Mouse (Mus musculus): ENCODE results near the gene Ncam2. TPM values are rescaled to one million over a fixed set of nuclear protein-coding genes. Genes with fewer than 3 reads are reported as not detected.
"Not testable (repeated sequence)": the region's sequence is repeated elsewhere in the genome, so short reads cannot be mapped to it uniquely, and the experiment has no call there.

Gene Ncam2
- polyA plus RNA-seq, 1 experiment from 2014 or later: 1.3 TPM

GRCm38 (mm10) chr16:81365901-81366300 is 165.4 kb downstream of the Ncam2 start:
- Histone ChIP-seq H3K9me3 (replicated peaks) (no peaks in the 10 kb centered on the region), H3K4me3 (no peak overlapping the region), H3K36me3 (no peaks in the 10 kb centered on the region), H3K4me1 (no peaks in the 10 kb centered on the region), H3K27me3 (ENCODE audit: low read depth, poor library complexity, severe bottlenecking) (no peaks in the 10 kb centered on the region), H3K27ac (replicated peaks) (no peak overlapping the region)
- WGBS: 66% methylated on average over 2 of the region's 2 CpGs
- DNase-seq (ENCODE audit: low spot score): no peak

- Histone ChIP-seq H3K4me1 (no peaks in the 10 kb centered on the region), H3K9me3 (replicated peaks) (no peaks in the 10 kb centered on the region), H3K27me3 (ENCODE audit: low read depth, poor library complexity, severe bottlenecking) (no peaks in the 10 kb centered on the region), H3K4me3 (no peak overlapping the region), H3K27ac (replicated peaks) (no peak overlapping the region), H3K36me3 (no peaks in the 10 kb centered on the region)
- 90% methylated on average over 8 of the region's 8 CpGs for WGBS
- no peak for DNase-seq (ENCODE audit: low spot score)
These were observed 173.7 kb downstream of the Ncam2 start for GRCm38 (mm10) chr16:81374234-81374633.

GRCm38 (mm10) chr16:81380434-81380833 is 179.9 kb downstream of the Ncam2 start:
- H3K36me3 ChIP-seq: no peaks in the 10 kb centered on the region
- no peak overlapping the region for H3K27ac ChIP-seq (replicated peaks)
- DNase-seq (ENCODE audit: low spot score): no peak
- WGBS: 89% methylated on average over 4 of the region's 4 CpGs
- no peaks in the 10 kb centered on the region for H3K27me3 ChIP-seq (ENCODE audit: low read depth, poor library complexity, severe bottlenecking)
- H3K4me3 ChIP-seq: no peak overlapping the region
- H3K9me3 ChIP-seq (replicated peaks): no peaks in the 10 kb centered on the region
- no peaks in the 10 kb centered on the region for H3K4me1 ChIP-seq

- no peak overlapping the region for H3K27ac ChIP-seq (replicated peaks)
- no peaks in the 10 kb centered on the region for H3K4me1 ChIP-seq
- no peak overlapping the region for H3K4me3 ChIP-seq
- H3K9me3 ChIP-seq (replicated peaks): no peaks in the 10 kb centered on the region
- no peaks in the 10 kb centered on the region for H3K36me3 ChIP-seq
- H3K27me3 ChIP-seq (ENCODE audit: low read depth, poor library complexity, severe bottlenecking): no peaks in the 10 kb centered on the region
- no peak for DNase-seq (ENCODE audit: low spot score)
- WGBS: 87% methylated on average over 2 of the region's 2 CpGs
These were observed 188.1 kb downstream of the Ncam2 start for GRCm38 (mm10) chr16:81388646-81389045.

- 86% methylated on average over 7 of the region's 7 CpGs for WGBS
These were observed 234.1 kb downstream of the Ncam2 start for GRCm38 (mm10) chr16:81434559-81434958.

GRCm38 (mm10) chr16:81437091-81437867 is 236.8 kb downstream of the Ncam2 start:
- Histone ChIP-seq H3K9me3 (replicated peaks) (no peaks in the 10 kb centered on the region), H3K27me3 (ENCODE audit: low read depth, poor library complexity, severe bottlenecking) (no peaks in the 10 kb centered on the region), H3K36me3 (no peaks in the 10 kb centered on the region), H3K4me1 (no peaks in the 10 kb centered on the region), H3K4me3 (no peak overlapping the region), H3K27ac (replicated peaks) (no peak overlapping the region)
- no peak for DNase-seq (ENCODE audit: low spot score)
- 85% methylated on average over 5 of the region's 5 CpGs for WGBS

More at GRCm38 (mm10) chr16:81434559-81434958, 234.1 kb downstream of the Ncam2 start:
- Histone ChIP-seq H3K36me3 (no peaks in the 10 kb centered on the region), H3K4me3 (no peak overlapping the region), H3K27me3 (ENCODE audit: low read depth, poor library complexity, severe bottlenecking) (no peaks in the 10 kb centered on the region), H3K27ac (replicated peaks) (no peak overlapping the region), H3K4me1 (no peaks in the 10 kb centered on the region), H3K9me3 (replicated peaks) (no peaks in the 10 kb centered on the region)
- no peak for DNase-seq (ENCODE audit: low spot score)

- DNase-seq (ENCODE audit: low spot score): no peak
- Histone ChIP-seq H3K27ac (replicated peaks) (no peak overlapping the region), H3K4me1 (no peaks in the 10 kb centered on the region), H3K27me3 (ENCODE audit: low read depth, poor library complexity, severe bottlenecking) (no peaks in the 10 kb centered on the region), H3K9me3 (replicated peaks) (no peaks in the 10 kb centered on the region), H3K4me3 (no peak overlapping the region), H3K36me3 (no peaks in the 10 kb centered on the region)
- WGBS: 90% methylated on average over 2 of the region's 2 CpGs
These were observed 237.4 kb downstream of the Ncam2 start for GRCm38 (mm10) chr16:81437868-81438249.

- Histone ChIP-seq H3K27me3 (ENCODE audit: low read depth, poor library complexity, severe bottlenecking) (no peaks in the 10 kb centered on the region), H3K4me1 (no peaks in the 10 kb centered on the region), H3K27ac (replicated peaks) (no peak overlapping the region), H3K9me3 (replicated peaks) (no peaks in the 10 kb centered on the region), H3K36me3 (no peaks in the 10 kb centered on the region), H3K4me3 (no peak overlapping the region)
- no peak for DNase-seq (ENCODE audit: low spot score)
- WGBS: 91% methylated on average over 5 of the region's 5 CpGs
These were observed 250.4 kb downstream of the Ncam2 start for GRCm38 (mm10) chr16:81450851-81451250.

- Histone ChIP-seq H3K36me3 (no peaks in the 10 kb centered on the region), H3K4me3 (no peak overlapping the region), H3K27ac (replicated peaks) (no peak overlapping the region), H3K9me3 (replicated peaks) (no peaks in the 10 kb centered on the region), H3K27me3 (ENCODE audit: low read depth, poor library complexity, severe bottlenecking) (no peaks in the 10 kb centered on the region), H3K4me1 (no peaks in the 10 kb centered on the region)
- WGBS: 74% methylated on average over 2 of the region's 2 CpGs
- no peak for DNase-seq (ENCODE audit: low spot score)
These were observed 252.5 kb downstream of the Ncam2 start for GRCm38 (mm10) chr16:81452988-81453387.

- WGBS: 94% methylated on average over 2 of the region's 2 CpGs
- Histone ChIP-seq H3K4me3 (no peak overlapping the region), H3K4me1 (no peaks in the 10 kb centered on the region), H3K27ac (replicated peaks) (no peak overlapping the region), H3K27me3 (ENCODE audit: low read depth, poor library complexity, severe bottlenecking) (no peaks in the 10 kb centered on the region), H3K9me3 (replicated peaks) (no peaks in the 10 kb centered on the region), H3K36me3 (no peaks in the 10 kb centered on the region)
- DNase-seq (ENCODE audit: low spot score): no peak
These were observed 254.0 kb downstream of the Ncam2 start for GRCm38 (mm10) chr16:81454472-81454871.

- 81% methylated on average over 2 of the region's 2 CpGs for WGBS
- not testable (repeated sequence) for H3K9me3 ChIP-seq (replicated peaks); H3K4me3 ChIP-seq; H3K27me3 ChIP-seq (ENCODE audit: low read depth, poor library complexity, severe bottlenecking); H3K27ac ChIP-seq (replicated peaks); DNase-seq (ENCODE audit: low spot score); H3K4me1 ChIP-seq; H3K36me3 ChIP-seq
These were observed 262.2 kb downstream of the Ncam2 start for GRCm38 (mm10) chr16:81462731-81463130.

GRCm38 (mm10) chr16:81472925-81473324 is 272.4 kb downstream of the Ncam2 start:
- Histone ChIP-seq H3K27ac (replicated peaks) (no peak overlapping the region), H3K27me3 (ENCODE audit: low read depth, poor library complexity, severe bottlenecking) (no peaks in the 10 kb centered on the region), H3K36me3 (no peaks in the 10 kb centered on the region), H3K9me3 (replicated peaks) (no peaks in the 10 kb centered on the region), H3K4me1 (no peaks in the 10 kb centered on the region), H3K4me3 (no peak overlapping the region)
- WGBS: 69% methylated on average over 1 of the region's 1 CpGs
- DNase-seq (ENCODE audit: low spot score): no peak

- H3K4me3 ChIP-seq: no peak overlapping the region
- no peaks in the 10 kb centered on the region for H3K27me3 ChIP-seq (ENCODE audit: low read depth, poor library complexity, severe bottlenecking)
- H3K36me3 ChIP-seq: no peaks in the 10 kb centered on the region
- H3K4me1 ChIP-seq: no peaks in the 10 kb centered on the region
- no peak for DNase-seq (ENCODE audit: low spot score)
- no peak overlapping the region for H3K27ac ChIP-seq (replicated peaks)
- H3K9me3 ChIP-seq (replicated peaks): no peaks in the 10 kb centered on the region
These were observed 280.6 kb downstream of the Ncam2 start for GRCm38 (mm10) chr16:81481058-81481457.

All from midbrain, embryonic 10.5 days (tissue).